Mouse (Mus musculus): ENCODE measurements around the gene Ndufb11. TPM values are rescaled to one million over a fixed set of nuclear protein-coding genes. Genes with fewer than 3 reads are reported as not detected.

The Ndufb11 gene
- 209 and 225 TPM in 2 replicates for polyA plus RNA-seq (2015; fragmentation: Nextera tagmentation; extraction: Ambion mirVana)

DNA sequence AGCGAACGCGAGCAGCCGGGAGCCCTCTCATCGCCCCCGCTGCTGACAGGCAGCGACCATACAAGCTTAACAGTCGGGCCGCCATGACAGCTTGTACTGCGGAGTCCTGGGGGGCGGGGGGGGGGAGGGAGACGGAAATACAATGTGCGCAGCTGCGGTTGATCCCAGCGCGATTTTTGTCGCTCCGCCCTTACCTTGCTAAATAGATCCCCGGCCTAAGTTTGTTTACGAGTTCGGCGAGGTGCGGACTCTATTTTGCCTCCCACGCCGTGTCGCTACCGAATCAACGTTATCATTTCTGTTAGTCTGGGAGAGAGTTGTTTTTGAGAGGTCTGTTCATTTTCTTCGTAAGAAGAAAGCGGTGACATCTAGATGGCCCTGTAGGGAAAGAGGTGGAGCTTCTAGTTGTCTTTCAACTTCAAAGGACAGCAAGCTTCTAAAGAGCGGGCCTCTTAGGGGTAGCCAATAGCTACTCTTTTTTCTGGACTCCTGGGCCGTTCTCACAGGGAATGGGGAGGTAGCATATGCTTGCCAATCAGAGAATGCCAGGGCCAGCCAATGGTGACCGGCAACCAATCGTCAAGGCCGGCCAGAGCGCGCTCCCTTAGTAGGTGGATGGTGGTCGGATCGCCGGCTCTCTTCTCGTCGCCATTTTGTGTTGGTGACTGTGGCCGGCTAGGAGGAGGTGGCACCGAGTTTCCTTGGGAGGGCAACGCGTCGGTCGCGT, at the start of gene Ndufb11, which contains the start of gene Rbm10:
Gene Ndufb11, minus strand, starts transcription at position 444 of the 727 bp plus-strand sequence.
Gene Rbm10, plus strand, starts transcription at position 328 of the 727 bp plus-strand sequence.
- Histone ChIP-seq H3K27me3 (no peaks in the 10 kb centered on the region), H3K4me2 (peak within 1 kb of the TSS; percentile 43), H3K9ac (peak within 1 kb of the TSS; percentile 61), H3K9me3 (no peaks in the 10 kb centered on the region), H3K4me3 (peak within 1 kb of the TSS; percentile 58), H3K36me3 (peaks cover 12% of the 10 kb centered on the region; the same call in 1 of the 2 replicates), H3K4me1 (peaks cover 4% of the 10 kb centered on the region; the same call in 1 of the 2 replicates), H3K27ac (peak within 1 kb of the TSS; percentile 92)
- ATAC-seq (ENCODE audit: insufficient number of reproducible peaks, low FRiP score, low TSS enrichment, low read depth): peak; percentile 97
- WGBS: 18% methylated on average over 49 of the region's 49 CpGs

DNA sequence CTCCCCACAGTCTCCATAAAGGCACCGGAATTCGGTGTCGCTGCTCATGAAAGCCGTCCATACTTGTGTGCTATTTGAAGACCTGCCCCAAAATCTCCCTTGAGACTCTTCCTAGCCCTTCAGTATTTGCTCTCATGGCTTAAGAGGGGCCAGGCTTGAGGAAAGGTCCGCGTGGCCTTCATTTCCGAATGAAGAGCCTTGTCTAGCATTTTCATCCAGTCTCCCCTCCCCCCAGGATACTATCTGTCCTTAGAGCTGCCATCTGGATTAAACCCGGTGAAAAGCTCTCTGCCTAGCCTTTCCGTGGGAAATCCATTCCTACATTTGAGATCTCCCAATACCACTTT, 46.0 kb upstream of the Ndufb11 start:
- Histone ChIP-seq H3K4me2 (peak overlapping the region; percentile 35), H3K9me3 (no peaks in the 10 kb centered on the region), H3K27me3 (no peaks in the 10 kb centered on the region), H3K4me3 (peak overlapping the region; percentile 60), H3K36me3 (peaks cover 10% of the 10 kb centered on the region; the same call in 1 of the 2 replicates), H3K27ac (peak overlapping the region; percentile 83; the same call in 1 of the 2 replicates), H3K9ac (peak overlapping the region; percentile 54), H3K4me1 (0 out of 2 replicates have a peak, but pooled peaks cover 2% of the 10 kb centered on the region)
- no peak for ATAC-seq (ENCODE audit: insufficient number of reproducible peaks, low FRiP score, low TSS enrichment, low read depth)
- 15% methylated on average over 9 of the region's 9 CpGs for WGBS

DNA sequence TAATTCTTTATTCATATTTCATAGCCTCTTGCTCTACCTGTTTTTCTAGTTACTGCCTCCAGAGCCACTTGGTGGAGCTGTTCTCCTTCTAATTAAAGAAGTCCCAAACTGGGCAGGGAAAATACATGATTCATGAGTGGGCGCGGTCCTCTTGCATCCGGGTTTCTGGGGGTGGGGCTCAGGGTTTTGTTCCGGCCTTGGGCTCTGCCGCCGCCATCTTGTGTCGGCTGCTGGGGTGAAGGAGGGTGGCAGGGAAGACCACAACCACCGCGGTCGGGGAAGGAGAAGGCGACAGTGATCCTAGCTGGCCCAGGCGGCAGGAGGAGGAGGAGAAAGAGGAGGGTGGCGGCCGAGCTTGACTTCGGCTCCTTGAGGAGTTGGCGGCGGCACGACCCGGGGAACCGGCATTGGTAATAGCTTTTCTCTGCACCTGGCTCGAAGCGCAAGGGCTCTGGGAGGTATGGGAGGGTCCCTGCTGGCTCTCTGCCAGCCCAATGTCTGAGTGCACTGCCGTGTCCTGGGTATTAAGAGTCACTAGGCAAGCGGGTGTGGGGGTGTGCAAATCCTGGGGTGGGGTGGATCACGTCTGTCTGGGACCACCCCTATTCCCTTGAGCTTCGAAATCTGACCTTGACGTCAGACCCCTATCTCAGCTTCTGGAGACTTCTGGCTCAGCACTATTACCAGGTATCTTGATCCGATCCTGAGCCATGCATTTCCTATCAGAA, 45.5 kb upstream of the Ndufb11 start:
- WGBS: 23% methylated on average over 26 of the region's 28 CpGs
- Histone ChIP-seq H3K4me3 (peak overlapping the region; percentile 60), H3K27me3 (no peaks in the 10 kb centered on the region), H3K9me3 (no peaks in the 10 kb centered on the region), H3K9ac (peak overlapping the region; percentile 54), H3K27ac (peak overlapping the region; percentile 83), H3K4me1 (0 out of 2 replicates have a peak, but pooled peaks cover 2% of the 10 kb centered on the region), H3K4me2 (peak overlapping the region; percentile 35), H3K36me3 (peaks cover 6% of the 10 kb centered on the region; the same call in 1 of the 2 replicates)
- peak; percentile 78 for ATAC-seq (ENCODE audit: insufficient number of reproducible peaks, low FRiP score, low TSS enrichment, low read depth)

DNA sequence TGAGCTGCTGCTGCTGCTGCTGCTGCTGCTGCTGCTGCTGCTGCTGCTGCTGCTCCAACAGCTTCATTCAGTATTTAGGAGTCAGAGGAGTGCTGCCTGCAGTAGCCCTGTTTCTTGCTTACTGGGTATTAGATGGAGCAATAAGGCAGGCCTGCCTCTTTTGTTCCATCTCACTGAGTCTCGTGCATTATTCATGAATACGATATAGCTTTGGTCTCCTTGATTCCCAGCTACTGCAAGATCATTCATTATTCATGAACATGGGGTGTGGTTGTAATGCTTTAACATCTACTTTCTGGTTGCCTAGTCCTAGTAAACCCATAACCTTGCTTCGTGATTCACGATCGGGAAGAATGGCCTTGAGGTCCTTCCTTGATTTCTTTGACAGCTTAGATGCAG, 44.9 kb upstream of the Ndufb11 start:
- Histone ChIP-seq H3K27ac (no peak overlapping the region), H3K4me2 (no peak overlapping the region), H3K4me1 (0 out of 2 replicates have a peak, but pooled peaks cover 2% of the 10 kb centered on the region), H3K4me3 (no peak overlapping the region), H3K36me3 (peaks cover 4% of the 10 kb centered on the region; the same call in 1 of the 2 replicates), H3K9ac (no peak overlapping the region), H3K27me3 (no peaks in the 10 kb centered on the region), H3K9me3 (no peaks in the 10 kb centered on the region)
- 26% methylated on average over 5 of the region's 5 CpGs for WGBS
- ATAC-seq (ENCODE audit: insufficient number of reproducible peaks, low FRiP score, low TSS enrichment, low read depth): no peak

DNA sequence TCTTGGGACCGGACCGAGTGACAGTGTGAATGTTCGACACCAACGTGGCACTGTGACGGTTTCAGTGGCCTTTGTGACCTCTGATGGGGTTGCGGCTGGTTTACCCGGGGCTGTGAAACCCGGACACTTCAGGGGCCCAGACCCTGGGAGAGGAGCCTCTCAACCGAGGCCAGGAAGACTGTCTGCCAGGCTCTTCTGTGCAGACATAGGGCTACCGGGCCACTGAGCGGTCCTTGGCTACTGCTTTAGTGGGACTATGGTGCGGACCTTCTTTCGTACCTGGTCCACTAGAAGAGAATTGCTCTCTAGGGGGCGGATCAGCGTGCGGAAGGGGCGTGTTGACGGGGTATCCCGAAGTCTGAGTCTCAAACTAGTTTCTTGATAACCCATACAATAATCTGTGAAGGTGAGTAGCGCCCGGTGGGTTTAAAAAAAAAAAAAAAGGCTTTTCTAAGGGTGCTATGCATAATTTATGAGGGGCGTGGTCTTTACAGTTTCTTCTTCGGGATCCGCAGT, 41.5 kb upstream of the Ndufb11 start:
- Histone ChIP-seq H3K4me2 (peak overlapping the region; percentile 66), H3K27me3 (no peaks in the 10 kb centered on the region), H3K4me3 (peak overlapping the region; percentile 50), H3K36me3 (no peaks in the 10 kb centered on the region), H3K9me3 (no peaks in the 10 kb centered on the region), H3K9ac (peak overlapping the region; percentile 31; the same call in 1 of the 2 replicates), H3K27ac (peak overlapping the region; percentile 80; the same call in 1 of the 2 replicates), H3K4me1 (no peaks in the 10 kb centered on the region)
- ATAC-seq (ENCODE audit: insufficient number of reproducible peaks, low FRiP score, low TSS enrichment, low read depth): no peak
- 20% methylated on average over 24 of the region's 24 CpGs for WGBS

DNA sequence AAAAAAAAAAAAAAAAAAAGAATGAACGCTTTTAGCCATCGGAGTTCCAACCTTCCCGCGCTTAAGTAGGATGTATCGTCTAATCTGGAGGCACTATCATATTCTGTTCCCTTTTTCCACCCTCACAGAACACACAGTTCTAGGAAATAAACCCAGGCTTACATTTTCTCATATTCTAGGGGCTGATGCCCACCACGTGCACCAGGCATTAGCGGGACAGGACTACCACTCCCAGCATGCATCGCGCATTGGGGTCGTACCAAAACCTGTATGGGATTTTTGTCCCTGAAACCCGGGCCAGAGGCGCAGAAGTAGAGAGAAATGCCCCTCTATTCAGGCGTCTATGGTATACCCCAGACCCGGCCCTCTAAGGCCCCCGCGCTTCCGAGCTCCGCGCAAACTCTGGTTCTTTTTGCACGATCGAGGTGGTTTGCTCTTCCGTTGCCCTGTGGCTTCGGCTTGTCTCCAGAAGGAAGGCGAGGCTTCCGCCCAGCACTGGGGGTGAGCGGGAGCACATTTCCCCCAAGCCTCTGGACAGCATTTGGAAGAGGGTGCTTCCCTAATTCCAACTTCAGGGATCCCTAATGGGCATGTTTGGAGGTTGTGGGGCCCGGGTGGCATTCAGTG, 40.7 kb upstream of the Ndufb11 start, which contains the start of gene Uba1:
Gene Uba1, plus strand, starts transcription at position 301 of the 627 bp plus-strand sequence.
- WGBS: 19% methylated on average over 27 of the region's 27 CpGs
- no peaks in the 10 kb centered on the region for H3K4me1 ChIP-seq
- H3K27ac ChIP-seq: peak within 1 kb of the TSS; percentile 80

DNA sequence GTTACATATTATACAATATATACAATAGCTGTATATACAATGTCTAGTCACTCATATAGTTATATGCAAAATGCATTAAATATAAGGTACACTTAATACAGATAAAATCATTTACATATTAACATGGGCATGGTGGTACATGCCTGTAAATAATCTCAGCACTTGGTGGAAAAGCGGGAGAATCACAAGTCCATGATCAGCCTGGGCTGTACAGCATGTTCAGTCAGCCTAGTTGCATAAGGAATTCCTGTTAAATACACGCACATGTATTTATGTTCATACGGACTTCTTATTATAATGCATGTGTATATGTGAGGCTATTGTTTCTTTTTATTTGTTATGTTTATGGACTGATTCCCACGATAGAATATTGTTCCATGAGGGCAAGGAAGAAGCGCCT, 40.2 kb upstream of the Ndufb11 start:
- no peak for ATAC-seq (ENCODE audit: insufficient number of reproducible peaks, low FRiP score, low TSS enrichment, low read depth)
- Histone ChIP-seq H3K4me2 (peak overlapping the region; percentile 66), H3K36me3 (no peaks in the 10 kb centered on the region), H3K9me3 (no peaks in the 10 kb centered on the region), H3K27me3 (no peaks in the 10 kb centered on the region), H3K4me3 (peak overlapping the region; percentile 50), H3K27ac (no peak overlapping the region), H3K9ac (no peak overlapping the region), H3K4me1 (no peaks in the 10 kb centered on the region)
- 30% methylated on average over 5 of the region's 5 CpGs for WGBS

More for the DNA sequence above, 40.7 kb upstream of the Ndufb11 start, which contains the start of gene Uba1:
- peak within 1 kb of the TSS; percentile 31; the same call in 1 of the 2 replicates for H3K9ac ChIP-seq
- H3K4me3 ChIP-seq: peak within 1 kb of the TSS; percentile 50
- no peaks in the 10 kb centered on the region for H3K9me3 ChIP-seq
- peak within 1 kb of the TSS; percentile 66 for H3K4me2 ChIP-seq
- no peaks in the 10 kb centered on the region for H3K36me3 ChIP-seq
- ATAC-seq (ENCODE audit: insufficient number of reproducible peaks, low FRiP score, low TSS enrichment, low read depth): peak; percentile 89
- H3K27me3 ChIP-seq: no peaks in the 10 kb centered on the region

DNA sequence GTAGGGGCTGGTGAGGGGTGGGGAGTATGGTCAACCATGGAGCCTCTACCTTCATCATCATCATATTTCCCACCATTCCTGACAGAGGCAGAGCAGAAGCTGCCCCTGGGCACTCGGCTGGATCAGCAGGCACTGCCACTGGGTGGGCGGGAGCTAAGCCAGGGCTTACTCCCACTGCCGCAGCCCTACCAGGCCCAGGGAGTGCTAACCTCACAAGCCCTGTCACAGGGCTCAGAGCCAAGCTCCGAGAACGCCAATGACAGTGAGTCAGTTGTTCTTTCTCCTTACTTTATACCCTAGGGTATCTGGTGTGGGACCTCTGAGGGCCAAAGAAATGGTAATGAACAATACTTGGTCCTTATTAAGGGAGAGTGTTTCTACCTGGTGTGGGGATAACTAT, 27.4 kb upstream of the Ndufb11 start:
- Histone ChIP-seq H3K27ac (no peak overlapping the region), H3K27me3 (no peaks in the 10 kb centered on the region), H3K4me1 (no peaks in the 10 kb centered on the region), H3K9me3 (no peaks in the 10 kb centered on the region), H3K4me3 (no peak overlapping the region), H3K4me2 (no peak overlapping the region), H3K36me3 (peaks cover 52% of the 10 kb centered on the region), H3K9ac (no peak overlapping the region)
- no peak for ATAC-seq (ENCODE audit: insufficient number of reproducible peaks, low FRiP score, low TSS enrichment, low read depth)
- 73% methylated on average over 5 of the region's 5 CpGs for WGBS

DNA sequence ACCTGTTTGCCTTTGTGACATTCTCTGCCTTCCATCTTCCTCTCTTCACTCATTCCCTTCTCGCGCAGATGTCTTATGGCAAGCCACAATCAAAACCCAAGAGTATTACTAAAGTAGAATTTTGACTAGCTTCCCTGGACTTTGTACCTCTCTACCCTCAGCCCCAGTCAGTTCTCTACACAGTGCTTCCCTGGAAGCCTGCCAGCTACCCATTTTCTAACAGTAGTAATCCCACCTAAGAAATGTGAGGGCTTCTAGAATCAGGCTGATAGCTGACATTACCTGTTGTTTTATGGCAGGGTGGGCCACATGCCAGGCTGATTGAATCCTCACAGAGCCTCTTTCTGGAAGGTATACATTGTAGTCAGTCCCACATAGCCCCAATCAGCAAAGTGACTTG, 20.7 kb upstream of the Ndufb11 start:
- Histone ChIP-seq H3K4me1 (no peaks in the 10 kb centered on the region), H3K4me2 (no peak overlapping the region), H3K9me3 (no peaks in the 10 kb centered on the region), H3K9ac (no peak overlapping the region), H3K4me3 (no peak overlapping the region), H3K27ac (no peak overlapping the region), H3K36me3 (peaks cover 40% of the 10 kb centered on the region), H3K27me3 (no peaks in the 10 kb centered on the region)
- ATAC-seq (ENCODE audit: insufficient number of reproducible peaks, low FRiP score, low TSS enrichment, low read depth): no peak
- WGBS: 98% methylated on average over 2 of the region's 2 CpGs

DNA sequence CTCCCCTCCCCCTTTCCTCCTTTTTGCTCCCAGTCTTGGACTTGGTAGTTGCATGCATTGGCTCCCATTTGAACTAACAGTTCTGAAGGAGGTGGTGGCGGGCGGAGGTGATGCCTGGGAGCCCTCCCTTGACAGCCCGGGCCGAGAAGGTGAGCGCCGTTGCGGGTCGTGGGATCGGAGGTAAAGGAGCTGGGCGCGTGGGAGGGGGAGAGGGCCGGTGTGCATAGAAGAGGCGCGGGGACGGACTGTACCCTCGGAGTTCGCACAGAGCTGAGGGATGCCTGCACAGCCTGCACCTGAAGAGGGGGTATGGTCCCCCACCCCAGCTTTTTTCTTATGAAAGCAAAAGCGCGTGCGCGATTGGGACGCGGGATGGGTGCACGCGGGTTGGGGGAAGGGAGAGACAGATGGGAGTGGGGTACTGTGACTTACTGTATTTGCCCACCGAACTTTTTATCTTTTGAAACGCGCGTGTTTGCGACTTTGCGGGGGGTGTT, 532 bp upstream of the Ndufb11 start:
- 30% methylated on average over 31 of the region's 31 CpGs for WGBS

DNA sequence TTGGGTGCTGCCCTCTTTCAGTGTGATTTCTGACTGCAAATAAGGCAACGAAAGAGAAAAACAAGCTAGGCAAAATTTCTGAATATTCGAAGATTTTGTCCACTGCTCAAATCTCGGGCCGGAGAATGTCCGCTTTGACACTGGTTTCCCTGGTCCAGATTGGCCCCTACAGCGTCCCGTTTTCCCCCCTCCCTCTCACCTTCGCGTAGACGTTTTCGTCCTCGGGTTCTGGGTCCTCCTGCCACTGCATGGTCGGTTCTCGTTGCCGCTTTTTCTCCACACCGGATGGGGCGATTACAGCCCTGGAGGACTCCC, 601 bp downstream of the Ndufb11 start:
- Histone ChIP-seq H3K9me3 (no peaks in the 10 kb centered on the region), H3K27ac (peak overlapping the region; percentile 92), H3K27me3 (no peaks in the 10 kb centered on the region), H3K4me2 (peak overlapping the region; percentile 40), H3K4me3 (peak overlapping the region; percentile 58), H3K36me3 (peaks cover 12% of the 10 kb centered on the region; the same call in 1 of the 2 replicates), H3K9ac (0 out of 2 replicates have a peak overlapping the region, but pooled peaks have one; percentile 33), H3K4me1 (peaks cover 4% of the 10 kb centered on the region; the same call in 1 of the 2 replicates)
- ATAC-seq (ENCODE audit: insufficient number of reproducible peaks, low FRiP score, low TSS enrichment, low read depth): no peak
- WGBS: 31% methylated on average over 17 of the region's 17 CpGs

More for the DNA sequence above, 532 bp upstream of the Ndufb11 start:
- Histone ChIP-seq H3K9ac (peak overlapping the region; percentile 61), H3K4me1 (peaks cover 4% of the 10 kb centered on the region; the same call in 1 of the 2 replicates), H3K36me3 (peaks cover 12% of the 10 kb centered on the region; the same call in 1 of the 2 replicates), H3K9me3 (no peaks in the 10 kb centered on the region), H3K27me3 (no peaks in the 10 kb centered on the region), H3K27ac (peak overlapping the region; percentile 92), H3K4me3 (peak overlapping the region; percentile 58), H3K4me2 (peak overlapping the region; percentile 43)
- ATAC-seq (ENCODE audit: insufficient number of reproducible peaks, low FRiP score, low TSS enrichment, low read depth): peak; percentile 54; the same call in 1 of the 2 replicates
